Mouse (Mus musculus) MEL-GATA-1-ER (cell line): Measurements from ENCODE around the gene Sox6.

Source experiments
- DNase-seq: peaks from one replicate; pipeline ENCODE4 v3.0.0-alpha.2; 2012; ENCODE audit warnings: low read depth; ENCODE audit errors: extremely low read depth

The Sox6 gene

GRCm38 (mm10) chr7:115755272-115755671 is 283.3 kb downstream of the Sox6 start:
- no peak for DNase-seq

- DNase-seq, result no peak
Measured at GRCm38 (mm10) chr7:115754216-115754615, 284.4 kb downstream of the Sox6 start.

- DNase-seq, result no peak
Measured at GRCm38 (mm10) chr7:115752121-115752634, 286.4 kb downstream of the Sox6 start.

GRCm38 (mm10) chr7:115751083-115751482 is 287.5 kb downstream of the Sox6 start:
- DNase-seq, result no peak

- DNase-seq, result no peak
Measured at GRCm38 (mm10) chr7:115750275-115750825, 288.2 kb downstream of the Sox6 start.

- DNase-seq, result no peak
Measured at GRCm38 (mm10) chr7:115747541-115747940, 291.1 kb downstream of the Sox6 start.

GRCm38 (mm10) chr7:115745672-115746253 is 292.8 kb downstream of the Sox6 start:
- no peak for DNase-seq

- DNase-seq, result peak; percentile 3
Measured at GRCm38 (mm10) chr7:115734137-115734536, 304.5 kb downstream of the Sox6 start.

- no peak for DNase-seq
Measured at GRCm38 (mm10) chr7:115732824-115733223, 305.8 kb downstream of the Sox6 start.

GRCm38 (mm10) chr7:115726776-115727175 is 311.8 kb downstream of the Sox6 start:
- DNase-seq, result no peak

GRCm38 (mm10) chr7:115724404-115724803 is 314.2 kb downstream of the Sox6 start:
- no peak for DNase-seq

GRCm38 (mm10) chr7:115721624-115722540 is 316.7 kb downstream of the Sox6 start:
- no peak for DNase-seq

GRCm38 (mm10) chr7:115719791-115720190 is 318.8 kb downstream of the Sox6 start:
- no peak for DNase-seq

- DNase-seq, result no peak
Measured at GRCm38 (mm10) chr7:115706141-115706540, 332.5 kb downstream of the Sox6 start.

GRCm38 (mm10) chr7:115698105-115698504 is 340.5 kb downstream of the Sox6 start:
- DNase-seq, result peak; percentile 4

- no peak for DNase-seq
Measured at GRCm38 (mm10) chr7:115693206-115693605, 345.4 kb downstream of the Sox6 start.

- DNase-seq, result no peak
Measured at GRCm38 (mm10) chr7:115691091-115691490, 347.5 kb downstream of the Sox6 start.

- no peak for DNase-seq
Measured at GRCm38 (mm10) chr7:115686687-115687086, 351.9 kb downstream of the Sox6 start.

- DNase-seq, result no peak
Measured at GRCm38 (mm10) chr7:115684142-115684541, 354.5 kb downstream of the Sox6 start.

- DNase-seq, result no peak
Measured at GRCm38 (mm10) chr7:115671749-115672148, 366.8 kb downstream of the Sox6 start.

- no peak for DNase-seq
Measured at GRCm38 (mm10) chr7:115671272-115671671, 367.3 kb downstream of the Sox6 start.
